ENCODE assay signal across 16 mouse cellular contexts in genomic region chr10:41005776-41006175, GRCm38 (mm10).
"Had no signal": no experiment of that assay in that cellular context is flagged by ENCODE, and none has a peak within 500 bp of the region (broad histone marks: within the 10 kb centered on the region; RNA-seq: fewer than 3 reads in every experiment).

No protein-coding gene starts in this region.

- H3K4me2 ChIP-seq: limb, embryonic 13.5 days; lung, embryonic 14.5 days; midbrain, embryonic 12.5 days; midbrain, embryonic 15.5 days; neural tube, embryonic 12.5 days; neural tube, embryonic 15.5 days had no signal

- H3K27me3 ChIP-seq: limb, embryonic 13.5 days; midbrain, embryonic 12.5 days; midbrain, embryonic 15.5 days; neural tube, embryonic 12.5 days; neural tube, embryonic 15.5 days had no signal

- H3K9ac ChIP-seq: limb, embryonic 13.5 days; lung, embryonic 14.5 days; midbrain, embryonic 12.5 days; midbrain, embryonic 15.5 days; neural tube, embryonic 12.5 days; neural tube, embryonic 15.5 days had no signal

- H3K9me3 ChIP-seq: limb, embryonic 10.5 days; limb, embryonic 13.5 days; midbrain, embryonic 12.5 days; midbrain, embryonic 15.5 days; neural tube, embryonic 12.5 days; neural tube, embryonic 15.5 days had no signal

- ATAC-seq: lung, postnatal 0 days; midbrain, embryonic 15.5 days had no signal

- H3K36me3 ChIP-seq: limb, embryonic 10.5 days; limb, embryonic 13.5 days; midbrain, embryonic 12.5 days; midbrain, embryonic 15.5 days; neural tube, embryonic 12.5 days; neural tube, embryonic 15.5 days had no signal

- H3K4me3 ChIP-seq: limb, embryonic 10.5 days; limb, embryonic 13.5 days; midbrain, embryonic 12.5 days; midbrain, embryonic 15.5 days; neural tube, embryonic 12.5 days; neural tube, embryonic 15.5 days had no signal

- DNase-seq: kidney, adult 2 months; kidney, postnatal 25 days; lung, embryonic 14.5 days; right cerebral cortex, adult 18-20 months; right cerebral cortex, postnatal 14 days; right cerebral cortex, postnatal 4 days; thymus, postnatal 25 days had no signal

- H3K27ac ChIP-seq: kidney, postnatal 0 days; limb, embryonic 10.5 days; limb, embryonic 13.5 days; macrophage; midbrain, embryonic 12.5 days; midbrain, embryonic 15.5 days; neural tube, embryonic 12.5 days; neural tube, embryonic 15.5 days had no signal

- H3K4me1 ChIP-seq: limb, embryonic 10.5 days; limb, embryonic 13.5 days; midbrain, embryonic 12.5 days; midbrain, embryonic 15.5 days; neural tube, embryonic 12.5 days; neural tube, embryonic 15.5 days had no signal
